8 mouse cellular contexts compared by ENCODE assay signal in the genomic region with DNA sequence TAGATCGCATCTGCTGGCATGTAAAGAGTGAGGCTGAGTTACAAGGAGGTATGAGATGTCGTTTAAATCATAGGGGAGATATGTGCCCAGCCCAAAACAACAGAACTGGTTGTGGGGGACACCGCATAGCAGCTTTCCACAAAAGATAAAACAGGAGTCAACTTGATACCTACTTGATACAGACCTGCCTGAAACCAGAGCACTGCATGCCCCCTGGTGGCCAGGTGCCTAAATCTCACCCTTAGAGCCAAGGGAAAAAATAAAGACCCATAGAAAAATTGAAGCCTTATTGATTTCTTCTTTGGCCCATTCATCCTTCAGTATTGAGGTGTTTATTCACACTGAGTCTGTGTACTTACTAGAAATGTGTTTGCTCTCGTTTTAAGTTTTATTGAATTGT. TPM values are rescaled to one million over a fixed set of nuclear protein-coding genes. Genes with fewer than 3 reads are reported as not detected.
A peak's percentile ranks its signal among the peaks of the same experiment; 100 is the strongest.
DNase-seq lines count a peak whose midpoint lies in the region; ATAC-seq and TF ChIP-seq lines count a peak whose summit lies in the region.

No protein-coding gene starts in this region.

- no peak overlapping the region for H3K27ac ChIP-seq in liver, embryonic 11.5 days (ENCODE audit: low read depth, low read length)
- no peak overlapping the region for H3K27ac ChIP-seq in intestine, postnatal 0 days (ENCODE audit: low read depth, low read length)
- H3K27ac ChIP-seq in hindbrain, embryonic 12.5 days: no peak overlapping the region
- no peak overlapping the region for H3K27ac ChIP-seq in hindbrain, embryonic 14.5 days

- peaks cover 15% of the 10 kb centered on the region for H3K4me1 ChIP-seq in liver, embryonic 11.5 days (replicated peaks; ENCODE audit: control insufficient read depth, insufficient read depth, low read length)
- H3K4me1 ChIP-seq in intestine, postnatal 0 days (replicated peaks; ENCODE audit: control insufficient read depth, insufficient read depth, low read length): no peaks in the 10 kb centered on the region
- H3K4me1 ChIP-seq in hindbrain, embryonic 12.5 days: peaks cover 2% of the 10 kb centered on the region; the same call in 1 of the 2 replicates
- 0 out of 2 replicates have a peak, but pooled peaks cover 8% of the 10 kb centered on the region for H3K4me1 ChIP-seq in hindbrain, embryonic 14.5 days (replicated peaks; ENCODE audit: control insufficient read depth, insufficient read depth, low read length)

- no peak overlapping the region for H3K4me3 ChIP-seq in liver, embryonic 11.5 days (ENCODE audit: low read depth, low read length)
- no peak overlapping the region for H3K4me3 ChIP-seq in intestine, postnatal 0 days (ENCODE audit: low read depth, low read length)
- no peak overlapping the region for H3K4me3 ChIP-seq in hindbrain, embryonic 12.5 days
- no peak overlapping the region for H3K4me3 ChIP-seq in hindbrain, embryonic 14.5 days (replicated peaks; ENCODE audit: low read length)

- TF ChIP-seq POLR2A in brain, embryonic 14.5 days (IDR thresholded peaks at IDR 0.05; ENCODE audit: borderline replicate concordance, extremely low read depth, insufficient read depth, insufficient read length, poor library complexity, severe bottlenecking): no peak

- no peak for ATAC-seq in liver, embryonic 11.5 days (replicated peaks; ENCODE audit: low FRiP score)
- no peak for ATAC-seq in intestine, postnatal 0 days
- peak; percentile 68 for ATAC-seq in neutrophil, adult 5-6 weeks (ENCODE audit: extremely low read depth, insufficient number of reproducible peaks, low FRiP score, poor library complexity, severe bottlenecking)
- ATAC-seq in hindbrain, embryonic 12.5 days (ENCODE audit: low FRiP score): no peak
- ATAC-seq in hindbrain, embryonic 14.5 days (ENCODE audit: low FRiP score): no peak

- peak; percentile 58 for DNase-seq in liver
- no peak for DNase-seq in liver, embryonic 11.5 days (ENCODE audit: low spot score)
- DNase-seq in MN1 (ENCODE audit: low spot score): peak; percentile 47
- DNase-seq in brain, embryonic 14.5 days (ENCODE audit: low read depth): peak; percentile 47
- DNase-seq in hindbrain, embryonic 14.5 days (ENCODE audit: low spot score): no peak

- H3K4me2 ChIP-seq in liver, embryonic 11.5 days: no peak overlapping the region
- no peak overlapping the region for H3K4me2 ChIP-seq in intestine, postnatal 0 days (replicated peaks; ENCODE audit: low read depth)
- H3K4me2 ChIP-seq in hindbrain, embryonic 12.5 days (replicated peaks): no peak overlapping the region
- H3K4me2 ChIP-seq in hindbrain, embryonic 14.5 days (replicated peaks): no peak overlapping the region

- H3K9ac ChIP-seq in liver, embryonic 11.5 days (ENCODE audit: low read depth, low read length): no peak overlapping the region
- H3K9ac ChIP-seq in intestine, postnatal 0 days (ENCODE audit: low read depth, low read length): no peak overlapping the region
- H3K9ac ChIP-seq in hindbrain, embryonic 12.5 days: no peak overlapping the region
- no peak overlapping the region for H3K9ac ChIP-seq in hindbrain, embryonic 14.5 days

- WGBS in liver, embryonic 11.5 days: 72% methylated on average over 4 of the region's 4 CpGs
- WGBS in intestine, postnatal 0 days: 55% methylated on average over 4 of the region's 4 CpGs
- 81% methylated on average over 4 of the region's 4 CpGs for WGBS in hindbrain, embryonic 12.5 days
- 84% methylated on average over 4 of the region's 4 CpGs for WGBS in hindbrain, embryonic 14.5 days

- no peaks in the 10 kb centered on the region for H3K9me3 ChIP-seq in liver, embryonic 11.5 days (ENCODE audit: control insufficient read depth, low read length)
- H3K9me3 ChIP-seq in intestine, postnatal 0 days (ENCODE audit: control insufficient read depth): no peaks in the 10 kb centered on the region
- H3K9me3 ChIP-seq in hindbrain, embryonic 12.5 days (replicated peaks): no peaks in the 10 kb centered on the region
- no peaks in the 10 kb centered on the region for H3K9me3 ChIP-seq in hindbrain, embryonic 14.5 days (ENCODE audit: control insufficient read depth, low read length)

- H3K36me3 ChIP-seq in liver, embryonic 11.5 days (ENCODE audit: control insufficient read depth, insufficient read depth, low read length): peaks cover 16% of the 10 kb centered on the region; the same call in 1 of the 2 replicates
- H3K36me3 ChIP-seq in intestine, postnatal 0 days (ENCODE audit: control insufficient read depth, insufficient read depth): peaks cover 18% of the 10 kb centered on the region
- peaks cover 9% of the 10 kb centered on the region; the same call in 1 of the 2 replicates for H3K36me3 ChIP-seq in hindbrain, embryonic 12.5 days
- H3K36me3 ChIP-seq in hindbrain, embryonic 14.5 days (replicated peaks; ENCODE audit: control insufficient read depth, insufficient read depth): peaks cover 7% of the 10 kb centered on the region; the same call in 1 of the 2 replicates

- no peaks in the 10 kb centered on the region for H3K27me3 ChIP-seq in liver, embryonic 11.5 days (replicated peaks; ENCODE audit: control insufficient read depth, insufficient read depth, low read length)
- no peaks in the 10 kb centered on the region for H3K27me3 ChIP-seq in intestine, postnatal 0 days (replicated peaks; ENCODE audit: control insufficient read depth, insufficient read depth, low read length)
- H3K27me3 ChIP-seq in hindbrain, embryonic 12.5 days: no peaks in the 10 kb centered on the region
- H3K27me3 ChIP-seq in hindbrain, embryonic 14.5 days (ENCODE audit: control insufficient read depth, insufficient read depth, low read length): no peaks in the 10 kb centered on the region

- TF ChIP-seq CTCF in brain, embryonic 14.5 days (IDR thresholded peaks at IDR 0.05; ENCODE audit: borderline replicate concordance, extremely low read depth, insufficient read depth, insufficient read length): peak; percentile 67; the same call in 1 of the 2 replicates
- peak; percentile 78 for TF ChIP-seq CTCF in intestine, postnatal 0 days (IDR thresholded peaks at IDR 0.05; ENCODE audit: low read depth)

RNA-seq across cellular contexts. Expression of a gene that starts 45.5 kb away (rescaled TPM):
- polyA plus RNA-seq in liver, embryonic 11.5 days (2014; fragmentation: Nextera tagmentation; extraction: Ambion mirVana): 0.31 and 0.34 TPM in 2 replicates
- polyA plus RNA-seq in brain, embryonic 14.5 days (2012; rRNA removed): 0.53 and 0.83 TPM in 2 replicates
- polyA plus RNA-seq in intestine, postnatal 0 days (2015; fragmentation: Nextera tagmentation; extraction: Ambion mirVana): 0.55 and 0.57 TPM in 2 replicates
- not detected in 2 replicates for total RNA-seq in neutrophil, adult 5-6 weeks (2017)
- polyA plus RNA-seq in hindbrain, embryonic 12.5 days (2016; fragmentation: Nextera tagmentation; extraction: Ambion mirVana): 0.92 and 1.1 TPM in 2 replicates
- 2.3 and 2.4 TPM in 2 replicates for polyA plus RNA-seq in hindbrain, embryonic 14.5 days (2014; fragmentation: Nextera tagmentation; extraction: Ambion mirVana)

Comparison
In these comparisons a context has a peak if more than half of its experiments do, and no peak if none do; other contexts are left out.
1. DNase-seq: peak in liver (single experiment), MN1 (single experiment) and brain, embryonic 14.5 days (single experiment); none in liver, embryonic 11.5 days (single experiment) and hindbrain, embryonic 14.5 days (single experiment).